Mouse (Mus musculus) olfactory bulb, adult 2 months (tissue): ENCODE measurements around the gene Ndufs8. TPM values are rescaled to one million over a fixed set of nuclear protein-coding genes. Genes with fewer than 3 reads are reported as not detected.
"Not testable (repeated sequence)": the region's sequence is repeated elsewhere in the genome, so short reads cannot be mapped to it uniquely, and the experiment has no call there.

Experiments
- H3K27ac ChIP-seq: fragments of 200-500 bp; 2 replicates; pipeline ENCODE4 v1.5.1; 2012; ENCODE audit warnings: low read depth, low read length; ENCODE audit not compliant: insufficient read depth
- H3K4me1 ChIP-seq: fragments of 200-500 bp; 2 replicates; pipeline ENCODE4 v1.6.1; 2012; ENCODE audit warnings: low read length; ENCODE audit not compliant: control insufficient read depth, insufficient read depth
- H3K4me3 ChIP-seq: fragments of 200-500 bp; 2 replicates; pipeline ENCODE4 v1.5.1; 2012; ENCODE audit warnings: mild to moderate bottlenecking, low read depth, low read length, moderate library complexity; ENCODE audit not compliant: insufficient read depth
- CTCF ChIP-seq: fragments of 200-500 bp; IDR thresholded peaks from 2 replicates; pipeline ENCODE4 v1.5.1; 2012; ENCODE audit warnings: low read depth, mild to moderate bottlenecking, low read length, moderate library complexity; ENCODE audit not compliant: insufficient read depth
- POLR2A ChIP-seq: fragments of 200-500 bp; IDR thresholded peaks from 2 replicates; pipeline ENCODE4 v1.6.1; 2012; ENCODE audit warnings: mild to moderate bottlenecking, low read depth, low read length, moderate library complexity; ENCODE audit not compliant: insufficient read depth
- WGBS: fragments of 180-500 bp; shearing (Covaris S2); methylation state at CpG from one replicate; pipeline ENCODE4 v1.1.7; 2018; 5-methylcytosine and 5-hydroxymethylcytosine counted together
- polyA plus RNA-seq: library from polyadenylated mRNA; stranded (reverse); fragments of >200 nt; gene quantifications from 2 replicates; pipeline ENCODE4 v1.2.4, GENCODE M21; 2012; ENCODE audit warnings: low replicate concordance; ENCODE audit not compliant: missing spikeins, insufficient read depth, insufficient read length

Gene Ndufs8
- not detected in 2 replicates for polyA plus RNA-seq

DNA sequence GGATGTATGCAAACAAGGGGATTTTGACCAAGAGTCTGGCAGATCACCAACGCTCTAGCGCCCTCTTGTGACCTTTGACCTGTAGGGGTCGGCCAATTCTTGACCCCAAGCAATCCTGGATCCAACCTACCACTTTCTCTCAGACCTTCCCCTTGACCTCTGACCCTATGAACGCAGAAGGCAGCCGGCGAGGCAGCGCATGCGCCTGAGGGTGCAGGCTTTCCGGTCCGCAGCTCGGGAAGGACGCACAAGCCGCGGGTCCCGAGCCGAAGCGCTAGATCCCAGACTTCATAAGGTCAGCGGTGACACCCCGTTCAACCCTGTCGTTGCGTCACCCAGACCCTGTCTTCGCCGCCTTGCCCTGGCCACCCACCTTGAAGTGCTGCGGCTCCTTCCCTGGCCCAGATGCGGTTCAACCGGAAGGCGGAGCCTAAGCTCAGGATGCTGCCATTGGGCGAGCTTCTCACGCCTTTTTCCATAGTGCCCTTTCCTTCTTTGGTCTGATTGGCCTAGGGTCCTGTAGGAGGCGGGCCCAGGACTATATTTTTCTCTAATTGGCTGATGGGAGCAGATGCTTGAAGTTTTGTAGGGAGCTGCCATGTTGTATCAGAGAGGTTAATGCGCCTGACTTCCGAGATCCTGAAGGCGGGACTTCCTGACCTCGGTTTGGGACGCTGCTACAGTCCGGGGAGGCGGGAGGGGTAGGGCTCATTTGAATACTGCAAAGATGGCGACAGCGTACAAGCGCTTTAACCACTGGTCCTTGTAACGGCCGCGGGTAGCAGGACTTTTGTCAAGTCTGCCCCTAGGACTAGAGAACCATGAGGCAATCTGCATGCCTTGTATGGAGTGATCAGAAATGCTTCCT is at the start of gene Ndufs8:
Gene Ndufs8 (minus strand): TSS at position 438 of the 868 bp plus-strand sequence.
- H3K27ac ChIP-seq: peak within 1 kb of the TSS; percentile 95
- H3K4me1 ChIP-seq: peaks cover 12% of the 10 kb centered on the region
- TF ChIP-seq CTCF: no peak
- TF ChIP-seq POLR2A: no peak
- peak within 1 kb of the TSS; percentile 75 for H3K4me3 ChIP-seq
- WGBS: under 1% methylated on average over 43 of the region's 43 CpGs

DNA sequence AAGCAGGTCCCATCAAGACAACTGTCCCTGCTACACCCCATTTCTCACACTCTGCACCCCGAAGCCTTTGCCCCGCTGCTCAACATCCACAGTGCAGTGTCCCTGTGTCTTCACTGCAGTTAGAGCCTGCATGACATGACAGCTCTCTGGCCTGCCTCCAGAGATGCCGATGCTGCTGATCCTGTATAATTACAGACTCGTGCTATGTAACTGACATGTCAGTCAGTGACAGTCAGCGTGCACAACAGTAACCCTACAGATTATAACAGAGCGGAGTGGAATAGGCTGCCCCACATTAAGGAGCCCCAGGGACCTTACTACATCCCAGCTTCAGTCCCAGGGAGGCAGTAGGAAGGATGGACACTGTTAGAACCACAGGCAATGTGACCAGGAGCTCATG is 49.2 kb upstream of the Ndufs8 start:
- H3K4me3 ChIP-seq, H3K4me1 ChIP-seq, H3K27ac ChIP-seq: not testable (repeated sequence)
- WGBS: 48% methylated on average over 6 of the region's 6 CpGs

DNA sequence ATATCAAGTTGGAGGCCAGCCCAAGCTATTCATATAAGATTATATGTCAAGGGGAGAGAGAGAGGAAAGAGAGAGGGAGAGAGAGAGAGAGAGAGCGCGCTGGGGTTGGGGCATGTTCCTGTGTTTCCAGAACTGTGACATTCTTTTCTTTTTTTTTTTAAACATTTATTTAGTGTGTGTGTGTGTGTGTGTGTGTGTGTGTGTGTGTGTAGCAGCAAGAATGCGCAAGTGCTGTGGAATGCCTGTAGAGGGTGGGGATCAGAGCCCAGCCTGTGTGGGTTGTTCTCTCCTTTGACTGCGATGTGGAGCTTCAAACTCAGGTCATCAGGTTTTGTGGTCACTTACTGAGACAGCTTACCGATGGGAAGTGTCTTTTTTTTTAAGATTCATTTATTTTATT is 47.6 kb upstream of the Ndufs8 start:
- Histone ChIP-seq H3K4me1 (peaks cover 3% of the 10 kb centered on the region; the same call in 1 of the 2 replicates), H3K4me3 (no peak overlapping the region), H3K27ac (no peak overlapping the region)
- WGBS: 87% methylated on average over 5 of the region's 5 CpGs
- no peak for TF ChIP-seq POLR2A

DNA sequence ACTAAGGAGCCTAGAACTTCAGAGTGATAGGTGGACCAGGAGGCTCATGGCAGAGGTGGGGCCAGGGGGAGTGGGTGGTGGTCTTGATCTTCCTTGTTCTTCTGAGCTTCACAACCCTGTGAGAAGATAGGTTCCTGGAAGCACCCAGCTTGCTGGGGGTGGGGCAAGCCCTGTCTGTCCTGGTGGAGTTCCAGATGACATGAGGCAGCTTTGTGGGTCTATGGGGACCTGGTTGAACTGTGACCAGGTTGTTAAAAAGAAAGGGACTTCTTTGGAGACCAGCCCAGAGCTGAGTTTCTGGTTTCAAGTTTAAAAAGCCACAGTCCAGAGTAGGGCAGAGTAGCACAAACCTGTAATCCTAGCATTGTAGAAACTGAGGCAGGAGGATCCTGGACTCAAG is 46.5 kb upstream of the Ndufs8 start:
- TF ChIP-seq CTCF (no peak), POLR2A (no peak)
- Histone ChIP-seq H3K4me3 (no peak overlapping the region), H3K27ac (no peak overlapping the region), H3K4me1 (peaks cover 3% of the 10 kb centered on the region; the same call in 1 of the 2 replicates)

DNA sequence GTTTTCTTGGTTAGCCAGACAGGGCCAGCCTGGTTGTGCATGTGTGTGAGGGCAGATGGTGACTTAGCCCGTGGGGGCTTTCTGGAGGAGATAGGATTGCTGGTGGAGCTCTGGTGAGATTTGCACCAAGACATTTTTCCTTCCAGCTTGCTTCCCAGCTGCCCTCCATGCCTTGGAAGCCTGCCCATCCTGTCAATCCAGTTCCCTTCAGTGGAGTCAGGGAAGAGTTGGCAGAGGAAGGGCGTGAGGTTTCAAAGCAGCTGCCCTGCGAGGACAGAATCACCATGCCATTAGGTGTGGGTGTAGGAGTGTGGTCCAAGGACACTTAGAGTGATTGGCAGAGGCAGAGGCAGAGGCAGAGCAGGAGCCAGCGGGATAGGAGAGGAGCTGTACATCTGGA is 45.9 kb upstream of the Ndufs8 start, which contains the start of gene Aldh3b3:
Gene Aldh3b3 (plus strand): TSS at position 176 of the 400 bp plus-strand sequence.
- TF ChIP-seq POLR2A (no peak), CTCF (no peak)
- H3K27ac ChIP-seq: no peak within 1 kb of the TSS
- no peak within 1 kb of the TSS for H3K4me3 ChIP-seq
- 46% methylated on average over 4 of the region's 4 CpGs for WGBS
- peaks cover 3% of the 10 kb centered on the region; the same call in 1 of the 2 replicates for H3K4me1 ChIP-seq

DNA sequence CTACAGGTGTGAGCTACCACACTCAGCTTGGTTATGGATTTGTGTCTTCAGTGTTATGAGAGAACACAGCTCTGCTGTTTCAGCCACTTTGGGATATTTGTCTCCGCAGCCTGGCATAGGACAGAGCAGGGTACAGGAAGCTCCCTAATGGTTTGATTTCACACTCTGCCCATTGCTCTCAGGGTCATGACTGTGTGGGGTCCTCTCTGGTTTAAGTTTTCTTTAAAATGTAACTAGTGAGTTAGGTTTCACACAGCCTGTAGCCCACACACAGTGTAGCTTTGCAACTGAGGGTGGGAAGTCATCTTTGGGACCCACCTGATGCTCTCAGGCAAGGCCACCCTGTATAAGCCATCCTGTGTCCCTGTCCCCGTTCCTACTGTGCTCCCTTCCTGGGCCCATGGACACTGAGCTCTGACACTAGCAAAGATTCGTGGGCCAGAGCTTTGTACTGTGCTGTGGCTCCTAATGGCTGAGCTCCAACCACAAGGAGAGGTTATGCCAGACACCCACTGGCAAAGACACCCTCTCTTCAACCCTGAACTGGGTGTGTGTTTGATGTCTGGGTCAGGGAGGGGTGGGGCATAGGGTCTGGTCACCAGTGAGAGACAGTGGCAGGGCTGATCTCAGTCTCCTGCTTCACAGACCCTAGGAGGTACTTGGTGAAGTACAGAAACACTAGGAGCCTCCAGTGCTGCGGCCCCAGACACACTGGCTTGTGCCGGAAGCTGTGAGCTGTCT is 44.9 kb upstream of the Ndufs8 start:
- H3K27ac ChIP-seq, H3K4me3 ChIP-seq, H3K4me1 ChIP-seq: not testable (repeated sequence)
- WGBS: 87% methylated on average over 5 of the region's 5 CpGs

DNA sequence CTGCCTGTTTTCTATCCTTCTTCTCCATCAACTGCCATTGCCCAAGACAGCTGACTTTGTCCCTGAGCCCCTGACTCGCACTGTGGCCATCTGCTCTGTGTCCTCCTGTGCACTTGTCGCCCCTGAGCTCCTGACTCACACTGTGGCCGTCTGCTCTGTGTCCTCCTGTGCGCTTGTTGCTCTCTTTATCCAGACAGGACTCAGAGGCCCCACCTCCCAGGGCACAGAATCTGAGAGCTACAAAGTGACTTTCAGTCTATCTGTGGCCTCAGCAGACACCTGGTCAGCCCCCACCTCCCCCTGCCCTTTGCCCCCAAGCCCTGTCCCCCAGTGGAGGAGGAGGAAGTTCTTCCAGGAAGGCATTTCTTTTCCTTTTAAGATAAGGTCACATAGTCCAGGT is 43.2 kb upstream of the Ndufs8 start:
- Histone ChIP-seq H3K27ac (no peak overlapping the region), H3K4me3 (no peak overlapping the region), H3K4me1 (no peaks in the 10 kb centered on the region)
- WGBS: 69% methylated on average over 4 of the region's 4 CpGs
- TF ChIP-seq CTCF (no peak), POLR2A (no peak)

DNA sequence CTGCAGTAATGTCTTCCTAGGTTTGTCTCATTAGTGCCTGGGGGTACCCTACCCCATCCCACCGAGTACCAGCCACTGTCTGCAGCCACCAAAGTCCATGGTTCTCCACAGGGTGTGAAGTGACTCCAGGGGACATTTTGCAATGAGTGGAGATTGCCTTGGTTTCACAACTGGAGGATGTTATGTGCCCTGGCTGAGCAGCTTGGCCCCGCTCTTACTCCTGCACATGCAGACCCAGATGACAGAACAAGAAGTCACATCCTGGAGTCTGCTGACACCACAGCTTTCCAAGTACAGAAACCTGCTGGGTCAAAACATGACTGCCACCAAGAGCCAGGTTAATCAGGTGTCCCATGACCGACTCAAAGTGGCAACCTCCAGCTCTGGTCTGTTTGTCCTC is 42.5 kb upstream of the Ndufs8 start:
- no peak overlapping the region for H3K27ac ChIP-seq
- no peak overlapping the region for H3K4me3 ChIP-seq
- H3K4me1 ChIP-seq: no peaks in the 10 kb centered on the region
- 83% methylated on average over 3 of the region's 3 CpGs for WGBS
- TF ChIP-seq POLR2A (no peak), CTCF (no peak)

DNA sequence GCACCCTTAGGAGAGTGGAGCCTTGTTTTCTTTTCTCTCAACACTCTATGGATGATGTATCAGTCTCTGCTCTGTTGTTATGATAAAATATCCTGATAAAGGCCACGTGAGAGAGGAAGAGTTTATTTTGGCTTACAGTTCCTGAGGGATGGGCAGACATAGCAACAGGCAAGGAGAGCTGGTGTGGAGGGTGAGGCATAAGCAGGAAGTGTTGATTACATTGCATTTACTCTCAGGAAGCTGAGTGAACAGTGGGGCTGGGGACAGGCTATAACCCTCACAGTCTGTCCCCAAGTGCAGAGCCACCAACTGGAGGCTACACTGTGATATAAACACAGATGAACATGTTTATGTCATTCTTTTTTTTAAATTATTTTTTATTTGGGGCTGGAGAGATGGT is 39.5 kb upstream of the Ndufs8 start:
- no peak overlapping the region for H3K4me3 ChIP-seq
- WGBS: 66% methylated on average over 1 of the region's 1 CpGs
- TF ChIP-seq POLR2A (no peak), CTCF (no peak)

More for the DNA sequence above, 39.5 kb upstream of the Ndufs8 start:
- H3K27ac ChIP-seq: no peak overlapping the region
- H3K4me1 ChIP-seq: no peaks in the 10 kb centered on the region
